In genomic region chr2:26628792-26629437, GRCm38 (mm10) we compare ENCODE assay signal across 8 mouse cellular contexts. TPM values are rescaled to one million over a fixed set of nuclear protein-coding genes. Genes with fewer than 3 reads are reported as not detected.
A peak's percentile ranks its signal among the peaks of the same experiment; 100 is the strongest.
DNase-seq lines count a peak whose midpoint lies in the region; ATAC-seq and TF ChIP-seq lines count a peak whose summit lies in the region.

No protein-coding gene starts in this region.

- peak overlapping the region; percentile 98 for H3K9ac ChIP-seq in hindbrain, embryonic 14.5 days
- peak overlapping the region; percentile 90 for H3K9ac ChIP-seq in midbrain, embryonic 15.5 days

- TF ChIP-seq CTCF in lung, adult 2 months (IDR thresholded peaks at IDR 0.05; ENCODE audit: insufficient read depth, low read length): no peak

- WGBS in lung, adult 2 months: 39% methylated on average over 5 of the region's 5 CpGs
- WGBS in hindbrain, embryonic 14.5 days: 23% methylated on average over 5 of the region's 5 CpGs
- 13% methylated on average over 5 of the region's 5 CpGs for WGBS in midbrain, embryonic 15.5 days

- peaks cover 4% of the 10 kb centered on the region; the same call in 1 of the 2 replicates for H3K4me1 ChIP-seq in lung, adult 2 months (ENCODE audit: control insufficient read depth, insufficient read depth, low read length)
- H3K4me1 ChIP-seq in hindbrain, embryonic 14.5 days (replicated peaks; ENCODE audit: control insufficient read depth, insufficient read depth, low read length): peaks cover 42% of the 10 kb centered on the region
- peaks cover 53% of the 10 kb centered on the region for H3K4me1 ChIP-seq in midbrain, embryonic 15.5 days

- H3K27ac ChIP-seq in hindbrain, embryonic 14.5 days: peak overlapping the region; percentile 92
- peak overlapping the region; percentile 88 for H3K27ac ChIP-seq in midbrain, embryonic 15.5 days

- DNase-seq in lung, adult 2 months: no peak
- DNase-seq in lung, postnatal 36 days: no peak
- DNase-seq in embryo, embryonic 10.5 days (ENCODE audit: low spot score): peak; percentile 66
- no peak for DNase-seq in hindbrain, embryonic 14.5 days (ENCODE audit: low spot score)
- DNase-seq in layer of hippocampus, postnatal 25 days (ENCODE audit: extremely low spot score in 1 of 2, low spot score in 1 of 2): no peak
- no peak for DNase-seq in gastrocnemius, postnatal 10 days
- DNase-seq in testis, postnatal 10 days (ENCODE audit: low spot score): no peak

- peaks cover 6% of the 10 kb centered on the region; the same call in 1 of the 2 replicates for H3K36me3 ChIP-seq in hindbrain, embryonic 14.5 days (replicated peaks; ENCODE audit: control insufficient read depth, insufficient read depth)
- H3K36me3 ChIP-seq in midbrain, embryonic 15.5 days (replicated peaks): no peaks in the 10 kb centered on the region

- no peaks in the 10 kb centered on the region for H3K9me3 ChIP-seq in hindbrain, embryonic 14.5 days (ENCODE audit: control insufficient read depth, low read length)
- H3K9me3 ChIP-seq in midbrain, embryonic 15.5 days: no peaks in the 10 kb centered on the region

- peak overlapping the region; percentile 90 for H3K4me2 ChIP-seq in hindbrain, embryonic 14.5 days (replicated peaks)
- H3K4me2 ChIP-seq in midbrain, embryonic 15.5 days: peak overlapping the region; percentile 92

- TF ChIP-seq POLR2A in lung, adult 2 months (IDR thresholded peaks at IDR 0.05; ENCODE audit: borderline replicate concordance, extremely low read depth, low read depth, low read length): no peak

- no peaks in the 10 kb centered on the region for H3K27me3 ChIP-seq in hindbrain, embryonic 14.5 days (ENCODE audit: control insufficient read depth, insufficient read depth, low read length)
- H3K27me3 ChIP-seq in midbrain, embryonic 15.5 days (replicated peaks): no peaks in the 10 kb centered on the region

- ATAC-seq in hindbrain, embryonic 14.5 days (ENCODE audit: low FRiP score): peak; percentile 41
- peak; percentile 62 for ATAC-seq in midbrain, embryonic 15.5 days (replicated peaks)

- H3K4me3 ChIP-seq in lung, adult 2 months (replicated peaks; ENCODE audit: extremely low read depth, low read depth, low read length): peak overlapping the region; percentile 77
- H3K4me3 ChIP-seq in hindbrain, embryonic 14.5 days (replicated peaks; ENCODE audit: low read length): peak overlapping the region; percentile 64
- peak overlapping the region; percentile 68 for H3K4me3 ChIP-seq in midbrain, embryonic 15.5 days

RNA-seq across cellular contexts. Expression of gene Fam69b, which starts 0.7 kb away (rescaled TPM):
- polyA plus RNA-seq in lung, adult 2 months (2012; rRNA removed): 13.1 and 15.1 TPM in 2 replicates
- polyA plus RNA-seq in hindbrain, embryonic 14.5 days (2014; fragmentation: Nextera tagmentation; extraction: Ambion mirVana): 128 and 136 TPM in 2 replicates
- polyA plus RNA-seq in midbrain, embryonic 15.5 days (2015; fragmentation: Nextera tagmentation; extraction: Ambion mirVana): 164 and 168 TPM in 2 replicates
- 10 to 100 TPM; 71.3 to 78.8 TPM for total RNA-seq in layer of hippocampus, postnatal 25 days (2021)
- total RNA-seq in gastrocnemius, postnatal 10 days (2021): 1 to 10 TPM; 2.9 to 3.4 TPM

RNA-seq across cellular contexts. Expression of gene Agpat2, which starts 24.7 kb away (rescaled TPM):
- polyA plus RNA-seq in lung, adult 2 months (2012; rRNA removed): 106 and 134 TPM in 2 replicates
- 5.6 and 6.6 TPM in 2 replicates for polyA plus RNA-seq in hindbrain, embryonic 14.5 days (2014; fragmentation: Nextera tagmentation; extraction: Ambion mirVana)
- polyA plus RNA-seq in midbrain, embryonic 15.5 days (2015; fragmentation: Nextera tagmentation; extraction: Ambion mirVana): 4.6 and 6.7 TPM in 2 replicates
- 1 to 10 TPM; 1.2 to 1.9 TPM for total RNA-seq in layer of hippocampus, postnatal 25 days (2021)
- total RNA-seq in gastrocnemius, postnatal 10 days (2021): 1 to 10 TPM; 9.3 to 9.4 TPM

RNA-seq across cellular contexts. Expression of gene Lcn4, which starts 42.2 kb away (rescaled TPM):
- polyA plus RNA-seq in lung, adult 2 months (2012; rRNA removed): 0.16 TPM in 1 of 2 replicates, not detected in the other
- not detected in 2 replicates for polyA plus RNA-seq in hindbrain, embryonic 14.5 days (2014; fragmentation: Nextera tagmentation; extraction: Ambion mirVana)
- polyA plus RNA-seq in midbrain, embryonic 15.5 days (2015; fragmentation: Nextera tagmentation; extraction: Ambion mirVana): not detected in 2 replicates
- not detected for total RNA-seq in layer of hippocampus, postnatal 25 days (2021)
- not detected for total RNA-seq in gastrocnemius, postnatal 10 days (2021)

RNA-seq across cellular contexts. Expression of gene Gm20532, which starts 42.5 kb away (rescaled TPM):
- polyA plus RNA-seq in lung, adult 2 months (2012; rRNA removed): not detected in 2 replicates
- polyA plus RNA-seq in hindbrain, embryonic 14.5 days (2014; fragmentation: Nextera tagmentation; extraction: Ambion mirVana): not detected in 2 replicates
- polyA plus RNA-seq in midbrain, embryonic 15.5 days (2015; fragmentation: Nextera tagmentation; extraction: Ambion mirVana): not detected in 2 replicates
- not detected for total RNA-seq in layer of hippocampus, postnatal 25 days (2021)
- under 1 TPM in 1 of 2 experiments, not detected in 1; 0.40 TPM for total RNA-seq in gastrocnemius, postnatal 10 days (2021)

RNA-seq across cellular contexts. Expression of gene Egfl7, which starts 49.1 kb away (rescaled TPM):
- polyA plus RNA-seq in lung, adult 2 months (2012; rRNA removed): 1,942 and 2,032 TPM in 2 replicates
- polyA plus RNA-seq in hindbrain, embryonic 14.5 days (2014; fragmentation: Nextera tagmentation; extraction: Ambion mirVana): 62.2 and 69.2 TPM in 2 replicates
- polyA plus RNA-seq in midbrain, embryonic 15.5 days (2015; fragmentation: Nextera tagmentation; extraction: Ambion mirVana): 71.8 and 75.7 TPM in 2 replicates
- 10 to 100 TPM; 56.8 to 68.2 TPM for total RNA-seq in layer of hippocampus, postnatal 25 days (2021)
- total RNA-seq in gastrocnemius, postnatal 10 days (2021): 100 to 1,000 TPM; 104 to 147 TPM

Comparison
In these comparisons a context has a peak if more than half of its experiments do, and no peak if none do; other contexts are left out.
1. RNA of gene Agpat2, which starts 24.7 kb away (polyA plus RNA-seq): 106 to 134 TPM in lung, adult 2 months; 5.6 to 6.6 TPM in hindbrain, embryonic 14.5 days and 4.6 to 6.7 TPM in midbrain, embryonic 15.5 days; every median in the first group is over 10 times any median in the second.
2. Peak in every context shown above with its lines, with median percentiles within 50 percentile points of each other: H3K4me3 ChIP-seq.